Mouse (Mus musculus) frontal cortex, adult 2 months (tissue): Measurements from ENCODE around the gene Cfap99. TPM values are rescaled to one million over a fixed set of nuclear protein-coding genes. Genes with fewer than 3 reads are reported as not detected.

Experiments
- DNase-seq, 2 experiments: peaks; one replicate each; pipeline ENCODE4 v3.0.0; 2022; ENCODE audit warnings: low spot score in 1 of 2; ENCODE audit errors: extremely low spot score in 1 of 2
- polyA plus RNA-seq: library from polyadenylated mRNA; depleted of rRNA; stranded (reverse); fragments of >200 nt; gene quantifications from 2 replicates; pipeline ENCODE4 v1.2.3, GENCODE M21; 2012

Cfap99 gene
- polyA plus RNA-seq, 1 experiment: 0.30 TPM

- DNase-seq: peak in 1 of 2 experiments; percentile 15
Measured at GRCm38 (mm10) chr5:34326249-34326691, 37.9 kb downstream of the Cfap99 start.

- peak in 1 of 2 experiments; percentile 13 for DNase-seq
Measured at GRCm38 (mm10) chr5:34326875-34327576, 38.6 kb downstream of the Cfap99 start.

GRCm38 (mm10) chr5:34330136-34330535 is 41.7 kb downstream of the Cfap99 start:
- DNase-seq: no peak

GRCm38 (mm10) chr5:34334081-34334480 is 45.7 kb downstream of the Cfap99 start:
- DNase-seq: no peak

- DNase-seq: no peak
Measured at GRCm38 (mm10) chr5:34335539-34336096, 47.2 kb downstream of the Cfap99 start.

- DNase-seq: peak; percentile 97 to 99
Measured at GRCm38 (mm10) chr5:34336097-34336774, 47.8 kb downstream of the Cfap99 start, which contains the start of gene Rnf4. TSS of gene Rnf4 (plus strand) at chr5:34336289.

- DNase-seq: peak in 1 of 2 experiments; percentile 33
Measured at GRCm38 (mm10) chr5:34336775-34337450, 48.5 kb downstream of the Cfap99 start.

- DNase-seq: no peak
Measured at GRCm38 (mm10) chr5:34340246-34340645, 51.8 kb downstream of the Cfap99 start.

GRCm38 (mm10) chr5:34352084-34352631 is 63.8 kb downstream of the Cfap99 start:
- DNase-seq: no peak

- no peak for DNase-seq
Measured at GRCm38 (mm10) chr5:34360261-34360660, 71.9 kb downstream of the Cfap99 start.

- no peak for DNase-seq
Measured at GRCm38 (mm10) chr5:34363115-34363514, 74.7 kb downstream of the Cfap99 start.

- DNase-seq: no peak
Measured at GRCm38 (mm10) chr5:34368551-34369290, 80.3 kb downstream of the Cfap99 start.

GRCm38 (mm10) chr5:34369341-34370021 is 81.1 kb downstream of the Cfap99 start, which contains the start of gene Fam193a:
TSS of gene Fam193a (plus strand) at chr5:34369933.
- DNase-seq: peak; percentile 94 to 97

- peak in 1 of 2 experiments; percentile 11 for DNase-seq
Measured at GRCm38 (mm10) chr5:34370022-34370823, 81.8 kb downstream of the Cfap99 start.

- no peak for DNase-seq
Measured at GRCm38 (mm10) chr5:34370840-34371239, 82.4 kb downstream of the Cfap99 start.

GRCm38 (mm10) chr5:34372141-34372540 is 83.7 kb downstream of the Cfap99 start:
- no peak for DNase-seq

GRCm38 (mm10) chr5:34372541-34372940 is 84.1 kb downstream of the Cfap99 start:
- no peak for DNase-seq
